Mouse (Mus musculus): ENCODE measurements around the gene Tpk1.

- TF ChIP-seq CTCF (IDR thresholded peaks at IDR 0.05; ENCODE audit: low read depth, low read length) (no peak), POLR2A (IDR thresholded peaks at IDR 0.05; ENCODE audit: extremely low read depth, insufficient read depth, low read length) (no peak)
These were observed 728 bp upstream of the Tpk1 start for GRCm38 (mm10) chr6:43666611-43667400.
